Mouse (Mus musculus) liver, adult 2 months (tissue): ENCODE results near the gene Adamts13. TPM values are rescaled to one million over a fixed set of nuclear protein-coding genes. Genes with fewer than 3 reads are reported as not detected.

Source experiments
- DNase-seq: peaks from one replicate; pipeline ENCODE4 v3.0.0-alpha.2; 2011; ENCODE audit warnings: low read depth, low spot score; ENCODE audit errors: extremely low read depth
- H3K27ac ChIP-seq: fragments of 200-500 bp; replicated peaks from 2 replicates; pipeline ENCODE4 v1.5.1; 2012; ENCODE audit warnings: low read depth, mild to moderate bottlenecking, control low read depth, inconsistent platforms, low read length; ENCODE audit not compliant: insufficient read depth
- H3K27me3 ChIP-seq: fragments of 200-500 bp; 2 replicates; pipeline ENCODE4 v1.6.1; 2012; ENCODE audit warnings: mild to moderate bottlenecking, moderate library complexity, low read length, inconsistent platforms; ENCODE audit not compliant: control insufficient read depth, insufficient read depth
- H3K36me3 ChIP-seq: fragments of 200-500 bp; 2 replicates; pipeline ENCODE4 v1.6.1; 2012; ENCODE audit warnings: low read length, inconsistent platforms; ENCODE audit not compliant: control insufficient read depth, insufficient read depth
- H3K4me1 ChIP-seq: fragments of 200-500 bp; 2 replicates; pipeline ENCODE4 v1.6.1; 2011; ENCODE audit warnings: low read length; ENCODE audit not compliant: control insufficient read depth, insufficient read depth
- H3K4me3 ChIP-seq: fragments of 200-500 bp; 2 replicates; pipeline ENCODE4 v1.5.1; 2011; ENCODE audit warnings: low read depth, mild to moderate bottlenecking, control low read depth, low read length, moderate library complexity; ENCODE audit not compliant: insufficient read depth
- H3K79me2 ChIP-seq: fragments of 200-500 bp; 2 replicates; pipeline ENCODE4 v1.6.1; 2012; ENCODE audit warnings: inconsistent platforms, mild to moderate bottlenecking, low read length, moderate library complexity; ENCODE audit not compliant: control insufficient read depth, insufficient read depth
- H3K9ac ChIP-seq: fragments of 200-500 bp; 2 replicates; pipeline ENCODE4 v1.6.1; 2012; ENCODE audit warnings: low read depth, mild to moderate bottlenecking, control low read depth, inconsistent platforms, low read length
- CTCF ChIP-seq: fragments of 200-500 bp; IDR thresholded peaks from 2 replicates; pipeline ENCODE4 v1.5.1; 2011; ENCODE audit warnings: low read depth, low read length, control low read depth
- POLR2A ChIP-seq: fragments of 200-500 bp; IDR thresholded peaks from 2 replicates; pipeline ENCODE4 v1.6.1; 2011; ENCODE audit warnings: low read length, control low read depth; ENCODE audit not compliant: insufficient read depth; ENCODE audit errors: extremely low read depth
- whole genome bisulfite sequencing: fragments of 180-500 bp; shearing (Covaris S2); methylation state at CpG from one replicate; pipeline ENCODE4 v1.1.7; 2018; 5-methylcytosine and 5-hydroxymethylcytosine counted together
- polyA plus RNA-seq: library from polyadenylated mRNA; depleted of rRNA; stranded (reverse); fragments of >200 nt; gene quantifications from 2 replicates; pipeline ENCODE4 v1.2.3, GENCODE M21; 2012
- total RNA-seq: library from RNA; depleted of rRNA; stranded (reverse); fragments of >200 nt; gene quantifications from 2 replicates; pipeline ENCODE4 v1.2.3, GENCODE M21; 2014

The Adamts13 gene
- total and polyA plus RNA-seq, 2 experiments, result 5.6 to 11.2 TPM

DNA sequence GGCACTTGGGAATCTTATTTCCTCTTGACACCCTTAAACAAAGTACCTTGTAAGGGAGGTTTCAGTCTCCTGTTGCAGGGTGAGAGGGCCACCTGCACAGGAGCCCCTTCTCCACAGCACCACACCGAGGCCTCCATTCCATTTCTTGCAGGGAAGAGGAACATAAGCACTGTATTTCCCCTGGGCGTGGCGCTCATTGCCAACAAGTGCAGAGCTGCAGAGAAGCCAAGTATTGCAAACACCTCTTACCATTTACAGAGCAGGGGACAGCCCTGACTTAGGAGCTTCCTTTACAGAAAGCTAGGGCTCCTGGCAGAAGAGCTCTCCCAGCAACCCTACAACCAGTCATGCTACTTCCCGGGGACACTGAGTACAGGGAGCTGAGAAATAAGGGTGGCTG lies 21.0 kb upstream of the Adamts13 start:
- H3K9ac ChIP-seq, result no peak overlapping the region
- 86% methylated on average over 4 of the region's 4 CpGs for WGBS
- no peak overlapping the region for H3K4me3 ChIP-seq
- no peak for TF ChIP-seq POLR2A
- TF ChIP-seq CTCF, result no peak
- no peaks in the 10 kb centered on the region for H3K27me3 ChIP-seq
- H3K4me1 ChIP-seq, result peaks cover 5% of the 10 kb centered on the region; the same call in 1 of the 2 replicates
- H3K79me2 ChIP-seq, result no peaks in the 10 kb centered on the region
- no peak overlapping the region for H3K27ac ChIP-seq
- H3K36me3 ChIP-seq, result peaks cover 22% of the 10 kb centered on the region
- no peak for DNase-seq

GRCm38 (mm10) chr2:26952866-26953265 lies 20.4 kb upstream of the Adamts13 start:
- TF ChIP-seq POLR2A (no peak), CTCF (no peak)
- no peak for DNase-seq

GRCm38 (mm10) chr2:26954735-26955395 lies 18.4 kb upstream of the Adamts13 start:
- Histone ChIP-seq H3K36me3 (peaks cover 34% of the 10 kb centered on the region), H3K27ac (no peak overlapping the region), H3K79me2 (no peaks in the 10 kb centered on the region), H3K27me3 (no peaks in the 10 kb centered on the region), H3K4me1 (peaks cover 15% of the 10 kb centered on the region), H3K4me3 (no peak overlapping the region), H3K9ac (no peak overlapping the region)
- 59% methylated on average over 2 of the region's 2 CpGs for WGBS
- peak; percentile 31 for DNase-seq
- no peak for TF ChIP-seq CTCF
- no peak for TF ChIP-seq POLR2A

More at GRCm38 (mm10) chr2:26952866-26953265, 20.4 kb upstream of the Adamts13 start:
- Histone ChIP-seq H3K9ac (no peak overlapping the region), H3K4me3 (no peak overlapping the region), H3K27ac (no peak overlapping the region), H3K4me1 (peaks cover 7% of the 10 kb centered on the region; the same call in 1 of the 2 replicates), H3K27me3 (no peaks in the 10 kb centered on the region), H3K36me3 (peaks cover 22% of the 10 kb centered on the region), H3K79me2 (no peaks in the 10 kb centered on the region)
- 92% methylated on average over 8 of the region's 8 CpGs for WGBS

- Histone ChIP-seq H3K4me1 (peaks cover 15% of the 10 kb centered on the region), H3K27me3 (no peaks in the 10 kb centered on the region), H3K9ac (no peak overlapping the region), H3K4me3 (no peak overlapping the region), H3K36me3 (peaks cover 40% of the 10 kb centered on the region), H3K27ac (peak overlapping the region; percentile 94), H3K79me2 (no peaks in the 10 kb centered on the region)
- TF ChIP-seq CTCF (no peak), POLR2A (no peak)
- 23% methylated on average over 12 of the region's 12 CpGs for WGBS
- peak; percentile 95 for DNase-seq
These were observed 16.3 kb upstream of the Adamts13 start for GRCm38 (mm10) chr2:26956811-26957487.

DNA sequence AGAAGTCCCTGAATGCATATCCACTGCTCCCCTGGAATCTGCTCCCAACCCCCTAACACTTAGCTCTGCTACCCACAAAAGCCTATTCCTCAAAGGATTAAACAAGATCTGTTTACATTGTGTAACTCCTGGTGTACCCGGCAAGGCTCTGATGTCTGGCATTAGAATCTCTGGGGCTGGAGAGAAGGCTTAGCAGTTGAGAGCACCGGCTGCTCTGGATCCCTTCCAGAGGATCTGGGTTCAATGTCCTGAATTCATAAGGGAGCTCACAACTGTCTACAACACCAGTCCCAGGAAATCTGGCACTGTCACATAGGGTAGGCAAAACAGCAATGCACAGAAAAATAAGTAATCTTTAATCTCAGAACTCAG lies 15.7 kb upstream of the Adamts13 start:
- H3K4me3 ChIP-seq, result no peak overlapping the region
- H3K4me1 ChIP-seq, result peaks cover 17% of the 10 kb centered on the region
- no peak for TF ChIP-seq CTCF
- TF ChIP-seq POLR2A, result no peak
- H3K9ac ChIP-seq, result no peak overlapping the region
- no peaks in the 10 kb centered on the region for H3K79me2 ChIP-seq
- peak; percentile 91 for DNase-seq
- peak overlapping the region; percentile 94 for H3K27ac ChIP-seq
- no peaks in the 10 kb centered on the region for H3K27me3 ChIP-seq
- 14% methylated on average over 2 of the region's 2 CpGs for WGBS
- peaks cover 40% of the 10 kb centered on the region for H3K36me3 ChIP-seq

DNA sequence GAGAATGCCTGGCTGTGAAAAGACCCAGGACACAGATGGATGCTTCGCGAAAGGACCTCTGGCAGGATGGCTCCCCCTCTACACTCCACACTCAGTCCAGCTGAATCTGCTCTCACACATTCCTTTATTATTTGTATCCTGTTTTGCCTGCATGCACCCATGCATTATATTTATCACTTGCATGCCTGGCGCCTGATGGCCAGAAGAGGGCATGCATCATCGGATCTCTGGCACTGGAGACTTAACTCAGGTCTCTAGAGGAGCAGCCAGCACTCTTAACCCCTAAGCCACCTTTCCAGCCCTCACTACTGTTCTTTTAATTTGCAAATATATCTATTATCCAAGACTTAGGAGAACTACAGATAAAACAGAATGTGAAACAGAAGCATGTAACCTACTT lies 12.5 kb upstream of the Adamts13 start:
- peaks cover 20% of the 10 kb centered on the region for H3K4me1 ChIP-seq
- no peak overlapping the region for H3K9ac ChIP-seq
- H3K27ac ChIP-seq, result no peak overlapping the region
- H3K79me2 ChIP-seq, result peaks cover 4% of the 10 kb centered on the region; the same call in 1 of the 2 replicates
- H3K36me3 ChIP-seq, result peaks cover 24% of the 10 kb centered on the region
- no peak overlapping the region for H3K4me3 ChIP-seq
- no peak for TF ChIP-seq POLR2A
- TF ChIP-seq CTCF, result peak; percentile 40; the same call in 1 of the 2 replicates
- WGBS, result 67% methylated on average over 4 of the region's 4 CpGs
- H3K27me3 ChIP-seq, result no peaks in the 10 kb centered on the region
- DNase-seq, result no peak
